Mouse (Mus musculus): ENCODE data around the gene Rgs9bp. TPM values are rescaled to one million over a fixed set of nuclear protein-coding genes. Genes with fewer than 3 reads are reported as not detected.
A peak's percentile ranks its signal among the peaks of the same experiment; 100 is the strongest.
"Not testable (repeated sequence)": the region's sequence is repeated elsewhere in the genome, so short reads cannot be mapped to it uniquely, and the experiment has no call there.

Rgs9bp gene
- polyA plus RNA-seq, 1 experiment: 0.03 TPM

DNA sequence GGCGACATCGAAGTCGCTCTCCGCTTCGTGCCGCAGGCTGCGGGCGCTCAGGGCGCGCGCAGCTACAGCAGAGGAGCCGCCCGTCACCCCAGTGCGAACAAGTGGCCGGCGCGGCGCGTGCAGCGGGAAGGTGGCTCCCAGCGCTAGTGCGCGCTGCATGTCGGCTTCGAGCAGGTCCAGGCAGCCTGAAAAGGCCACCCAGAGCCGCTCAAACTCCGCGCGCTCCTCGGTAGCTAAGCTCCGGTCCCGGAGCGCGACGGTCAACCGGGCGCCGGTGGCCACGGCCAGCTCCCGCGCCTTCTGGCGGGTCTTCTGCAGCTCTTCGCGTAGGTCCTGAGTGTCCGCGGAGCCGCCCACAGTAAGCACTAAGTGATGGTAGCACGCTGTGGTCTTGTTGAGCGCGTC, 594 bp downstream of the Rgs9bp start:
- Histone ChIP-seq H3K36me3 (replicated peaks; ENCODE audit: low read length) (no peaks in the 10 kb centered on the region), H3K27me3 (replicated peaks) (peaks cover 49% of the 10 kb centered on the region), H3K4me3 (replicated peaks) (peak overlapping the region; percentile 93), H3K4me1 (peaks cover 52% of the 10 kb centered on the region), H3K9me3 (peaks cover 8% of the 10 kb centered on the region)
- TF ChIP-seq GATA1 (IDR thresholded peaks at IDR 0.05; ENCODE audit: borderline replicate concordance, low read length): no peak
- no peak for TF ChIP-seq FLI1 (IDR thresholded peaks at IDR 0.05; ENCODE audit: low read length)

DNA sequence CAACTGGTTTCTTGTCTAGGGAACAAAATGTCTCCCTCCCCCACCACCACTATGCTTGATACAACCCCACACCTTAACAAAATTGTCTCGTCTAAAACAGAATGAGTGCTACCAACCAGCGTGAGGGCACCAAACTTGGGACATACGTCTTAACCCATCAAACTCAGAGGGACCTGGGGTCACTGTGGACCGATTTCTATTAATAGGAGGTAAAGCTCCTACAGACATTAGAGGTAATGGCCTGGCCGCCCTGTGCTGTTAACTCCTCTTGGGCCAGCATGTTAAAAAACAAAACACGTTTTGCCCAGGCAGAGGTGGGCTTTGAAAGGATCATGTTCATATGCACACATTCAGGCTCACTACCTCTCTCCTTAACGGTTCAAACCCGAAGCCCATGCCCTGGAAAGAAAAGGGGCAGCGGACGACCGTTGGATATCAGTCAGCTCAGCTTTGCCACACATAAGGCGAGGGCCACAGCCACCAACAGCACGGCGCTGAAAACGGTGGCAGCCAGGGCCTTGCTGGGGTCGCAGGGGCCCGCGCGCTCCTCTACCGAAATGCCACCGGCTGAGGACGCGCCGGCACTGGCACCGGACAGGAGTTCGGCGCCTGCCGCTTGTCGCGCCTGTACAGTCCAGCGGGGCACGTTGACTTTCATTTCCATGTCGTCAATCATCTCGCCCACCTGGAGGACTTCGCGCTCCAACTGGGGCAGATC, 1.2 kb downstream of the Rgs9bp start:
- H3K27me3 ChIP-seq (replicated peaks): peaks cover 50% of the 10 kb centered on the region
- TF ChIP-seq GATA1 (IDR thresholded peaks at IDR 0.05; ENCODE audit: borderline replicate concordance, low read length): no peak
- TF ChIP-seq FLI1 (IDR thresholded peaks at IDR 0.05; ENCODE audit: low read length): no peak
- H3K4me3 ChIP-seq (replicated peaks): peak overlapping the region; percentile 93
- peaks cover 8% of the 10 kb centered on the region for H3K9me3 ChIP-seq
- H3K36me3 ChIP-seq (replicated peaks; ENCODE audit: low read length): no peaks in the 10 kb centered on the region
- peaks cover 46% of the 10 kb centered on the region for H3K4me1 ChIP-seq

DNA sequence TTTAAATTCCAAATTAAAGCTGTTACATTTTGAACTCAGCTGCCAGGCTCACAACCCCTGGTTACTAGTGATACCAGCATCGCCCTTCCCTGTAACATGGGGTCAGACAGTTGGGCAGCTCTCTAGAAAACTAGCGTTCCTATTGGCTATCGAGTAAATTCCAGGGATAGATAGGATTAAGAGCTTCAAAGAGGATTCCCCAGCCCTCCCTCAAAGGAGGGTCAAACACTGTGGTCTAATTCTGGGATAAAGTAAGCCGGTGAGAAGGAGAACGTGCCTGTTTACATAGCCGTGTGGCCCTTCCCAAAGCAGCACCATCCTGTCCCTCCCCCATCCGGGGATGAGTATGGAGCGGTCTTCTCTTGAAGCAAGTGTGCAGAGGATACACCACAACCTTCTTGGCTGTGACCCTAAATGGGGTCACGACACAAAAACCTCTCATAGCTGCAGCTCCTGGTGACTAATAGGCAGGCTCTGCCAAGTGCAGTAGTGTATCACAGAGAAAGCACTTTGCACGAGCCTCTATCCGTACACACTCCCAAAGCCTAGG, 1.8 kb downstream of the Rgs9bp start:
- peaks cover 8% of the 10 kb centered on the region for H3K9me3 ChIP-seq
- H3K4me1 ChIP-seq: peaks cover 40% of the 10 kb centered on the region
- peak overlapping the region; percentile 93 for H3K4me3 ChIP-seq (replicated peaks)
- TF ChIP-seq FLI1 (IDR thresholded peaks at IDR 0.05; ENCODE audit: low read length) (no peak), GATA1 (IDR thresholded peaks at IDR 0.05; ENCODE audit: borderline replicate concordance, low read length) (no peak)
- peaks cover 52% of the 10 kb centered on the region for H3K27me3 ChIP-seq (replicated peaks)
- no peaks in the 10 kb centered on the region for H3K36me3 ChIP-seq (replicated peaks; ENCODE audit: low read length)

DNA sequence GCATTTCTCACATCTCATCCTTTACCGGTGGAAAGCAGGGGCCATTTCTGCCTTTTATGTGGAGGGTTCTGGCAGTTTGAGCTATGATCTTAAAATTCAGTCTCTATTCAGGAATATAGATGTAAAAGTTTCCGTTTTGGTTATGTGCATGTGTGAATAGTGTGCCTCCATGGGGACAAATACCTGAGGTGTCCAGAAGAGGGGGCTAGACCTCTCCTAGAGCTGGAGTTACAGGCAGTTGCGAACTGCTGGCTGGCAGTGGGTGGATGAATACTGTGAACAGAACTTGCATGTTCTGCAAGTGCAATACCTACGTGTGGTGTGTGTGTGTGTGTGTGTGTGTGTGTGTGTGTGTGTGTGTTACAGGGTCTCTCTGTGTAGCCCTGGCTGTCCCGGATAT, 2.7 kb downstream of the Rgs9bp start:
- no peak overlapping the region for H3K4me3 ChIP-seq (replicated peaks)
- no peaks in the 10 kb centered on the region for H3K36me3 ChIP-seq (replicated peaks; ENCODE audit: low read length)
- H3K4me1 ChIP-seq: peaks cover 34% of the 10 kb centered on the region
- peaks cover 8% of the 10 kb centered on the region for H3K9me3 ChIP-seq
- TF ChIP-seq FLI1 (IDR thresholded peaks at IDR 0.05; ENCODE audit: low read length): no peak
- no peak for TF ChIP-seq GATA1 (IDR thresholded peaks at IDR 0.05; ENCODE audit: borderline replicate concordance, low read length)
- H3K27me3 ChIP-seq (replicated peaks): peaks cover 60% of the 10 kb centered on the region

DNA sequence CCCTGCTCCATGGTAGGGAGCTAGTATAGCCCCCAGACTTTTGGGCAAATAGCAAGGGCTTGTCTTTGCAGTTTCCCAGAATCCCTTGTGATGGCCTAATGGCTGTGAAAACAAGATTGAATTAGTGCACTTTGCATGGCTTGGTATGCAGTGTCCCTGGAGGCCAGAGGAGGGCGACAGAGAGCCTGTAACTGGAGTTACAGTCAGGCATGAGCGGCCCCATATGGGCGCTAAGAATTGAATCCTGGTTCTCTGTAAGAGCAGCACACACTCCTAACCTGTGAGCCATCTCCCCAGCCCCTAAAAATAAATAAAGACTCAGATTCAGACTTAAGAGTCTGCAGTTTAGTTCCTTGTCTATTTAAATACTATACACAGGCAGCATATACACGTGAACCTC, 5.5 kb downstream of the Rgs9bp start:
- no peaks in the 10 kb centered on the region for H3K36me3 ChIP-seq (replicated peaks; ENCODE audit: low read length)
- peaks cover 17% of the 10 kb centered on the region for H3K4me1 ChIP-seq
- peaks cover 8% of the 10 kb centered on the region for H3K9me3 ChIP-seq

DNA sequence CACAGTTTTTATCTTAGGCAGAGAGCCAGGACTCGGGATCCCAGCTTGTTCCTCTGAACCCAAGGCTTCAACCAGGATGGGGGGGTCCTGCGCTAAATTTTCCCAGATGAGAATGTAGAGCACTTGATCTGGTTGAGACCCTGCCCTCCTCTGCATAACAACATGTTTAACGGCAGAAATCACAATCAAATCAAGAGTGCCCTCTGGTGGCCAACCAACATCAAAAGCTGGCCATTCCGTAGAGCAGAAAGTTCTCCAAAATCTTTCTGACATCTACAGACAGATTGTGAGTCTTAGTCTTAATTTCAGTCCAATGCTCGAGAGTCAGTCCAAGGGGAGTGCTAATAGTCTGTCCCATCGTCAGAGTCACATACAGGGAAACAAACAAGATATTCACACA, 14.5 kb downstream of the Rgs9bp start:
- not testable (repeated sequence) for H3K9me3 ChIP-seq; H3K4me3 ChIP-seq (replicated peaks); H3K4me1 ChIP-seq; H3K36me3 ChIP-seq (replicated peaks; ENCODE audit: low read length)
- peaks cover 18% of the 10 kb centered on the region for H3K27me3 ChIP-seq (replicated peaks)

More for the DNA sequence above, 5.5 kb downstream of the Rgs9bp start:
- TF ChIP-seq GATA1 (IDR thresholded peaks at IDR 0.05; ENCODE audit: borderline replicate concordance, low read length) (no peak), FLI1 (IDR thresholded peaks at IDR 0.05; ENCODE audit: low read length) (no peak)
- peaks cover 73% of the 10 kb centered on the region for H3K27me3 ChIP-seq (replicated peaks)
- H3K4me3 ChIP-seq (replicated peaks): no peak overlapping the region

DNA sequence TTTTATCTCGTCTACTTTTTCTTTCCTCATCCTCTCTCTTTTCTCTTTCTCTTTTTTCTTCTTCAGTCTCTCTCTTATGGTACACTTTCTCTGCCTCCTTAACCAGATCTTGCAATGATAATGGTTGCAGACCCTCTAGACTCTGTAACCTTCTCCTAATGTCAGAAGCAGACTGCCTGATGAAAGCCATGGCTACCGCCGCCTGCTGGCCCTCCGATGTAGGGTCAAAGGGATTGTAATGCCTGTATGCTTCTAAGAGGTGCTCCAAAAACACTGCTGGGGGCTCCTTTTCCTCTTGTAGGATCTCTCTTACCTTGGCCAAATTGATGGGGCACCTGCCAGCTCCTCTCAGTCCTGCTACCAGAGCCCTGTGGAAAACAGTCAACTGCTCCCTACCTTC, 15.7 kb downstream of the Rgs9bp start:
- not testable (repeated sequence) for H3K4me1 ChIP-seq

DNA sequence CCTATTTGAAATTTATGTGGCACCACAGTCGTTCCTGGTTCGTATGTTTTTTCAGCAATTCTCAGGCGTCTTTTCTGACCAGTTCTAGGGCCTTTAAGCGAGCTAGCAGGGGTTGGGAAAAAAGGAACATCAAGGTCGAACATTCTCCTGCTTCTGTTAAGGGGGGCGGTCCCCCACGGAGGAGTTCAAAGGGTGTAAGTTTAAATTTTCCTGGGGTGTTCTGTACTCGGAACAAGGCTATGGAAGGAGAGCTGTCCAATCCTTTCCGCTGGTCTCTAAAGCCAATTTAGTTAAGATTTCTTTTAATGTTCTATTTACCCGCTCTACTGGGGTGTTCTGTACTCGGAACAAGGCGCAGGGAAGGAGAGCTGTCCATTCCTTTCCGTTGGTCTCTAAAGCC, 19.4 kb downstream of the Rgs9bp start:
- Histone ChIP-seq H3K27me3 (replicated peaks) (peaks cover 23% of the 10 kb centered on the region), H3K4me1 (peaks cover 13% of the 10 kb centered on the region)
- not testable (repeated sequence) for H3K4me3 ChIP-seq (replicated peaks); H3K36me3 ChIP-seq (replicated peaks; ENCODE audit: low read length); H3K9me3 ChIP-seq

More for the DNA sequence above, 15.7 kb downstream of the Rgs9bp start:
- not testable (repeated sequence) for H3K4me3 ChIP-seq (replicated peaks); H3K36me3 ChIP-seq (replicated peaks; ENCODE audit: low read length); H3K9me3 ChIP-seq
- peaks cover 10% of the 10 kb centered on the region for H3K27me3 ChIP-seq (replicated peaks)

DNA sequence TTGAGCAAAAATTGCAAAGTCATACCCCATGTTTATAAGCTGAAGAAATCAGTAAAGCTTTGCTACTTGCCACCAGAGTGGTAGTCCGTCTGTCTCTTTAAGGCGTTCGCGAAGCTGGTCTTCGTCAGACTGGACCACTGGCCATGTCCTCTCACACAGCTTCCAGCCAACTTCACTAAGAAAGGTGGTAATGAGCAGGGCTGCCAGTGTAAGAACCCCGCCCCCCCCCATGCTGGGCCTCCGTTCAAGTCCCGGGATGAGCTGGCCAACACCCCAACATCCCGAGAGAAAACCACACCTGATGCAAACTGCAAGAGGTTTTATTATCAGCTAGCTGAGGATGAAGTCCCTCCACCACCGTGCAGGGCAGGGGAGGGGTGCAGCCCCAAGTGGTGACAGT, 20.5 kb downstream of the Rgs9bp start:
- H3K27me3 ChIP-seq (replicated peaks): peaks cover 31% of the 10 kb centered on the region
- not testable (repeated sequence) for H3K9me3 ChIP-seq; H3K4me3 ChIP-seq (replicated peaks); H3K36me3 ChIP-seq (replicated peaks; ENCODE audit: low read length)
- peaks cover 24% of the 10 kb centered on the region for H3K4me1 ChIP-seq

DNA sequence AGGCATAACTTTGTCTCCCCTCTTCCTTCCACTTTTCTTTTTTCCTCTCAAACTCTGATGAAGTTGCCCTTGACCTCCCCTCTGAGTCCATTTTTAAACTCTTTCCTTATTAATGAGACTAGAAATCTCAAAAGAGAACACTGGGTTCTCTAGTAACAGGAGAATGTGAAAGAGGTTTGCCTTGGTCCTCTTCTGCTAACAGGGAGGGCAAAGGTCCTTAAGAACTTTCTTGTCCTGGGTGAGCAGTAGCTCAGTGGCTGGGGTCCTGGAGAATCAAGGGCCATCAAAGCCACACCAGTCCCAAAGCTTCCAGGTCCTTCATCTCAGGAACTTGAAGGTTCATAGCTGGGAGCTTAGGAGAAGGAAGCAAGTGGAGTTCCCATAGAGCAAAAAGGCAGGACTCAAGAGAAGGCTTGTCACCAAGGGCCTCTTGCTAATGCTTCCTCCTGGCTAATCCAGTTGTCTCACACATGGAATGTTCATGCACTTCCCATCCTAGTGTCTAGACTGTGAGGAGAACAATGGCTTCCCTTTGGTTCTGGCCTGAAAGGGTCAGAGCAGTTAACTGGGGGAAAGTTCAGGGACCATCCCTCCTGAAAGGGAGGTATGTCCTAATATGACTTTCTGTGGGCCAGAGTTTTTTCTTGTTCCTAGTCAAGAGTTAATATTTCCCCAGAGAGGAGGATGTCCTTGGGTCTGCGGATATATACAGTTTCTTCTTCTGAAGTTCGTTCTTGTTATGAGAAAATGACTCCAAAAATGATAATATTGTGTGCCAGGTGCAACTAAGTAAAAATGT, 21.1 kb downstream of the Rgs9bp start:
- Histone ChIP-seq H3K9me3 (no peaks in the 10 kb centered on the region), H3K36me3 (replicated peaks; ENCODE audit: low read length) (no peaks in the 10 kb centered on the region), H3K27me3 (replicated peaks) (peaks cover 34% of the 10 kb centered on the region), H3K4me3 (replicated peaks) (no peak overlapping the region), H3K4me1 (peaks cover 27% of the 10 kb centered on the region)
- no peak for TF ChIP-seq GATA1 (IDR thresholded peaks at IDR 0.05; ENCODE audit: borderline replicate concordance, low read length)
